Mouse (Mus musculus) cerebellum, postnatal 10 days (tissue): Measurements from ENCODE around the gene Pafah1b1.

ENCODE experiments used
- DNase-seq, 2 experiments: peaks; one replicate each; pipeline ENCODE4 v3.0.0; 2021; ENCODE audit warnings: mixed read lengths in 2 of 2

Gene Pafah1b1

GRCm38 (mm10) chr11:74724235-74724791 lies at the start of gene Pafah1b1:
Gene Pafah1b1 (minus strand): TSS chr11:74724670.
- peak; percentile 99 for DNase-seq

GRCm38 (mm10) chr11:74772386-74772785 lies 47.9 kb upstream of the Pafah1b1 start:
- DNase-seq: no peak

GRCm38 (mm10) chr11:74771650-74772049 lies 47.2 kb upstream of the Pafah1b1 start:
- DNase-seq: no peak

GRCm38 (mm10) chr11:74771234-74771633 lies 46.8 kb upstream of the Pafah1b1 start:
- peak; percentile 30 to 39 for DNase-seq

- DNase-seq: peak; percentile 96 to 97
Measured at GRCm38 (mm10) chr11:74770595-74771207, 46.2 kb upstream of the Pafah1b1 start, which contains the start of gene Mettl16. Gene Mettl16 (plus strand): TSS chr11:74770830.

GRCm38 (mm10) chr11:74770037-74770436 lies 45.6 kb upstream of the Pafah1b1 start:
- peak in 1 of 2 experiments; percentile 9 for DNase-seq

- DNase-seq: peak; percentile 58 to 63
Measured at GRCm38 (mm10) chr11:74768045-74768444, 43.6 kb upstream of the Pafah1b1 start.

GRCm38 (mm10) chr11:74767469-74767868 lies 43.0 kb upstream of the Pafah1b1 start:
- no peak for DNase-seq

- DNase-seq: no peak
Measured at GRCm38 (mm10) chr11:74763960-74764625, 39.6 kb upstream of the Pafah1b1 start.

- no peak for DNase-seq
Measured at GRCm38 (mm10) chr11:74761011-74761705, 36.7 kb upstream of the Pafah1b1 start.

- DNase-seq: no peak
Measured at GRCm38 (mm10) chr11:74756631-74757030, 32.2 kb upstream of the Pafah1b1 start.

- peak in 1 of 2 experiments; percentile 10 for DNase-seq
Measured at GRCm38 (mm10) chr11:74751352-74752066, 27.0 kb upstream of the Pafah1b1 start.

GRCm38 (mm10) chr11:74750662-74751351 lies 26.3 kb upstream of the Pafah1b1 start:
- no peak for DNase-seq

GRCm38 (mm10) chr11:74749241-74749640 lies 24.8 kb upstream of the Pafah1b1 start:
- no peak for DNase-seq

- DNase-seq: no peak
Measured at GRCm38 (mm10) chr11:74748022-74748421, 23.6 kb upstream of the Pafah1b1 start.

- no peak for DNase-seq
Measured at GRCm38 (mm10) chr11:74737861-74738260, 13.4 kb upstream of the Pafah1b1 start.

- peak in 1 of 2 experiments; percentile 26 for DNase-seq
Measured at GRCm38 (mm10) chr11:74734917-74735316, 10.4 kb upstream of the Pafah1b1 start.

- DNase-seq: peak; percentile 42 to 43
Measured at GRCm38 (mm10) chr11:74725181-74725580, 711 bp upstream of the Pafah1b1 start.

GRCm38 (mm10) chr11:74723357-74724234 lies 874 bp downstream of the Pafah1b1 start:
- DNase-seq: peak; percentile 93 to 95

- DNase-seq: peak in 1 of 2 experiments; percentile 10
Measured at GRCm38 (mm10) chr11:74721971-74722370, 2.5 kb downstream of the Pafah1b1 start.

- no peak for DNase-seq
Measured at GRCm38 (mm10) chr11:74721141-74721540, 3.3 kb downstream of the Pafah1b1 start.
